Mouse (Mus musculus) embryonic fibroblast, embryonic 13.5 days (primary cell): ENCODE results near the gene Dph7.

Source experiments
- CTCF ChIP-seq: IDR thresholded peaks from 2 replicates; pipeline ENCODE4 v1.5.1; 2011; ENCODE audit warnings: mild to moderate bottlenecking, control low read depth, low read length, moderate library complexity, borderline replicate concordance; ENCODE audit not compliant: insufficient read depth
- POLR2A ChIP-seq: IDR thresholded peaks from 2 replicates; pipeline ENCODE4 v1.6.1; 2011; ENCODE audit warnings: low read depth, mild to moderate bottlenecking, control low read depth, low read length, moderate library complexity

DNA sequence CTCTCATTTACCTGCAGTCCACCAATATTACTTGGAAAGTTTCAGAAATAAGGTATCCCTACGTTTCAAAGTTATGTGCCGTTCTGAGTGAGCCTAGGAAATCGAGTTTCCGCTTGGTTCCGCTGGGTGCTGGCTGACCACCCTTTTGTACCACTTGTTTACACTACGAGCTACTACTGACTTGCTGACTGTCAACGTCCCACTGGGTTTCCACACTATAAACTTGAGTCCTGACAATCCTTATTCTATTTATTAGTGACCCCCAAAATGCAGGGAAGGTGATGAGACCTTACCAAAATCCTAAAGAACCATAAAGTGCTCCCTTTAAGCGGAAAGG is 42.4 kb upstream of the Dph7 start:
- TF ChIP-seq CTCF (no peak), POLR2A (no peak)
